Mouse (Mus musculus): ENCODE results near the gene B430305J03Rik. TPM values are rescaled to one million over a fixed set of nuclear protein-coding genes. Genes with fewer than 3 reads are reported as not detected.

The B430305J03Rik gene
- total and polyA plus RNA-seq, 2 experiments from 2014 or later: 0.04 TPM; not detected in 1

DNA sequence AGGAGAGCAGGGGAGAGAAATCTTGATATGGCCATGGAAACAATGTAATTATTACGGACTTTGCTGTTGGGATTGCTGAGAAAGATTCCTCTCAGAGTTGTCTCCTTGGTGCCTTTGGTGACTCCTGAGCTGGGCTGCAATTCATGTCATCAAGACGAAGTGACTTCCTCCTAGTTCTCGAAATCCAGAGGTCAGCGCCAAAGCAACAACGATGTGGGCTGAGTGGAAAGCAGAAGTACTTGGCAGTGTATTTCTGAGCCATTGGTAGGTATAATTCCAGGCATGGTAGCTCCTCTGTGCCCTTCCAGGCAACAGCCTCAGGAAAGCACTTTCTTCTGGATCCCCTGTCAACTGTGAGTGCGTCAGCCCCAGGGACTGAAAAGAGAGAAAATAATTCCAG, 44.1 kb downstream of the B430305J03Rik start:
- DNase-seq (ENCODE audit: low spot score): no peak
- H3K4me2 ChIP-seq (ENCODE audit: low read depth, low read length): 0 out of 2 replicates have a peak overlapping the region, but pooled peaks have one; percentile 25

DNA sequence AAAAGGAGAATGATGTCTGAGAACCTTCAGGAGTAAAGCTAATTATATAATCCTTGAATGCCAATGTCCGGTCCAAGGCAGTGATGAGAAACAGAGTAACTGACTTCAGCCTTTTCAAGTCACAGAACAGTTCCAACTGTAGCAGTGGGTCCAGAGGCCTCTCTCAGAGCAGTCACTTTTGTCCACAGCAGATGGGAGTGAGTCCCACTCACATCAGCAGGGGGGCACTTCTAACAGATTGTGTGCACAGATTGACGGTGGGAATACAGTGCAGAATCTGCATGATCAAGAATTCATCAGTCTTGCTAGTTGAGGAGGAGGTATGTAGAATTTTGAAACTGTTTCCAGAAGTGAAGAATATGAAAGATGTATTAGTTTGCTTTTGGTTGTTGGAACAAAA, 45.7 kb downstream of the B430305J03Rik start:
- WGBS: 72% methylated on average over 2 of the region's 2 CpGs
- Histone ChIP-seq H3K36me3 (replicated peaks; ENCODE audit: control insufficient read depth, insufficient read depth, low read length) (no peaks in the 10 kb centered on the region), H3K4me1 (ENCODE audit: control insufficient read depth, insufficient read depth) (no peaks in the 10 kb centered on the region), H3K4me3 (ENCODE audit: low read depth, low read length) (no peak overlapping the region), H3K9me3 (replicated peaks; ENCODE audit: control insufficient read depth, low read length) (no peaks in the 10 kb centered on the region), H3K9ac (replicated peaks; ENCODE audit: low read depth, low read length) (no peak overlapping the region), H3K27me3 (ENCODE audit: control insufficient read depth, insufficient read depth, low read length) (no peaks in the 10 kb centered on the region), H3K27ac (ENCODE audit: low read depth) (no peak overlapping the region), H3K4me2 (ENCODE audit: low read depth, low read length) (no peak overlapping the region)
- ATAC-seq (ENCODE audit: insufficient read depth, low read depth) (no peak), DNase-seq (ENCODE audit: low spot score) (no peak)
- TF ChIP-seq CTCF (IDR thresholded peaks at IDR 0.05; ENCODE audit: low read depth) (no peak), EP300 (IDR thresholded peaks at IDR 0.05; ENCODE audit: low read depth) (no peak)

More for the DNA sequence above, 44.1 kb downstream of the B430305J03Rik start:
- no peaks in the 10 kb centered on the region for H3K9me3 ChIP-seq (replicated peaks; ENCODE audit: control insufficient read depth, low read length)
- TF ChIP-seq EP300 (IDR thresholded peaks at IDR 0.05; ENCODE audit: low read depth): no peak
- TF ChIP-seq CTCF (IDR thresholded peaks at IDR 0.05; ENCODE audit: low read depth): no peak
- H3K36me3 ChIP-seq (replicated peaks; ENCODE audit: control insufficient read depth, insufficient read depth, low read length): no peaks in the 10 kb centered on the region
- H3K4me1 ChIP-seq (ENCODE audit: control insufficient read depth, insufficient read depth): no peaks in the 10 kb centered on the region
- H3K27me3 ChIP-seq (ENCODE audit: control insufficient read depth, insufficient read depth, low read length): no peaks in the 10 kb centered on the region
- 57% methylated on average over 6 of the region's 6 CpGs for WGBS
- H3K27ac ChIP-seq (ENCODE audit: low read depth): no peak overlapping the region
- no peak overlapping the region for H3K4me3 ChIP-seq (ENCODE audit: low read depth, low read length)
- ATAC-seq (ENCODE audit: insufficient read depth, low read depth): no peak
- H3K9ac ChIP-seq (replicated peaks; ENCODE audit: low read depth, low read length): no peak overlapping the region

DNA sequence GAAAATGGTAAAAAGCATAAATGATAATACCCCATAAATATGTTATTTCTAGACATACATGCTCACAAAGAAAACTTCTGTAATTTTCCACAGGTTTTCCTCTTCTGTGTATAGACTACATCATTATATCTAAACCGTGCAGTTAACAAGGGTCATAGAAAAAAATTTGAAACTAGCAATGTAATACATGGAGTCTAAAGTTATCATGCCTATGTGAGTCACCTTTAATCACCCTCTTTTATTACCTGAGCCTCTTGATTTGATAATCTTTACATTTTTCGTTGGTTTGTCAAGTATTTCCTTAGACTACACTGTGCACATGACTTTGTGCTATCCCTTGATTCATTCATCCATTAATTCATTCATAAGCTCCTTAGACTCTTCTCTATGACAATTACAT, 50.7 kb downstream of the B430305J03Rik start:
- H3K27me3 ChIP-seq (ENCODE audit: control insufficient read depth, insufficient read depth, low read length): no peaks in the 10 kb centered on the region
- no peak overlapping the region for H3K4me2 ChIP-seq (ENCODE audit: low read depth, low read length)
- ATAC-seq (ENCODE audit: insufficient read depth, low read depth): no peak

More for the DNA sequence above, 50.7 kb downstream of the B430305J03Rik start:
- WGBS: 60% methylated on average over 2 of the region's 2 CpGs
- no peaks in the 10 kb centered on the region for H3K36me3 ChIP-seq (replicated peaks; ENCODE audit: control insufficient read depth, insufficient read depth, low read length)
- no peak overlapping the region for H3K4me3 ChIP-seq (ENCODE audit: low read depth, low read length)
- no peak for DNase-seq (ENCODE audit: low spot score)
- no peaks in the 10 kb centered on the region for H3K4me1 ChIP-seq (ENCODE audit: control insufficient read depth, insufficient read depth)
- H3K27ac ChIP-seq (ENCODE audit: low read depth): no peak overlapping the region
- no peaks in the 10 kb centered on the region for H3K9me3 ChIP-seq (replicated peaks; ENCODE audit: control insufficient read depth, low read length)
- TF ChIP-seq CTCF (IDR thresholded peaks at IDR 0.05; ENCODE audit: low read depth) (no peak), EP300 (IDR thresholded peaks at IDR 0.05; ENCODE audit: low read depth) (no peak)
- no peak overlapping the region for H3K9ac ChIP-seq (replicated peaks; ENCODE audit: low read depth, low read length)

Other genes starting within 250 kb of the B430305J03Rik start
- gene Rap2b, start 4.3 kb downstream of the B430305J03Rik start, total RNA-seq (2014; rRNA removed; ENCODE audit: low replicate concordance): 2.1 and 4.2 TPM in 2 replicates
- gene Rap2b, start 4.3 kb downstream of the B430305J03Rik start, polyA plus RNA-seq (2015; fragmentation: Nextera tagmentation; extraction: Ambion mirVana): 4.7 and 5.1 TPM in 2 replicates